Mouse (Mus musculus) olfactory bulb, adult 2 months (tissue): Measurements from ENCODE around the gene Wars.

Source experiments
- CTCF ChIP-seq: fragments of 200-500 bp; IDR thresholded peaks from 2 replicates; pipeline ENCODE4 v1.5.1; 2012; ENCODE audit warnings: low read depth, mild to moderate bottlenecking, low read length, moderate library complexity; ENCODE audit not compliant: insufficient read depth
- POLR2A ChIP-seq: fragments of 200-500 bp; IDR thresholded peaks from 2 replicates; pipeline ENCODE4 v1.6.1; 2012; ENCODE audit warnings: mild to moderate bottlenecking, low read depth, low read length, moderate library complexity; ENCODE audit not compliant: insufficient read depth

GRCm38 (mm10) chr12:108917509-108917908 lies 23.5 kb upstream of the Wars start:
- TF ChIP-seq CTCF (no peak), POLR2A (no peak)
